Mouse (Mus musculus) embryonic facial prominence, embryonic 10.5 days (tissue): ENCODE measurements around the gene Dph3. TPM values are rescaled to one million over a fixed set of nuclear protein-coding genes. Genes with fewer than 3 reads are reported as not detected.
"Not testable (repeated sequence)": the region's sequence is repeated elsewhere in the genome, so short reads cannot be mapped to it uniquely, and the experiment has no call there.

Experiments used
- DNase-seq: peaks from one replicate; pipeline ENCODE4 v3.0.0-alpha.2; 2017; ENCODE audit warnings: low spot score
- H3K27ac ChIP-seq: fragments of 300-500 bp; sonication (generic); replicated peaks from 2 replicates; pipeline ENCODE4 v1.5.1; 2016; ENCODE audit warnings: mild to moderate bottlenecking
- H3K27me3 ChIP-seq: fragments of 300-500 bp; sonication (generic); replicated peaks from 2 replicates; pipeline ENCODE4 v1.6.1; 2016; ENCODE audit warnings: low read depth, mild to moderate bottlenecking; ENCODE audit not compliant: poor library complexity, severe bottlenecking
- H3K36me3 ChIP-seq: fragments of 300-500 bp; sonication (generic); replicated peaks from 2 replicates; pipeline ENCODE4 v1.6.1; 2016; ENCODE audit warnings: mild to moderate bottlenecking, moderate library complexity
- H3K4me1 ChIP-seq: fragments of 300-500 bp; sonication (generic); 2 replicates; pipeline ENCODE4 v1.6.1; 2016
- H3K4me3 ChIP-seq: fragments of 300-500 bp; sonication (generic); 2 replicates; pipeline ENCODE4 v1.5.1; 2016; ENCODE audit warnings: mild to moderate bottlenecking, moderate library complexity
- H3K9me3 ChIP-seq: fragments of 300-500 bp; sonication (generic); 2 replicates; pipeline ENCODE4 v1.6.1; 2016; ENCODE audit warnings: mild to moderate bottlenecking
- WGBS: fragments of 180-500 bp; shearing (Covaris S2); methylation state at CpG from one replicate; pipeline ENCODE4 v1.1.7; 2016; 5-methylcytosine and 5-hydroxymethylcytosine counted together
- polyA plus RNA-seq: library from polyadenylated mRNA; unstranded; fragments of >200 nt; fragmentation: Nextera tagmentation; extraction: Ambion mirVana; gene quantifications from 2 replicates; pipeline ENCODE4 v1.2.1, GENCODE M21; 2016

Gene Dph3
- 98.8 and 102 TPM in 2 replicates for polyA plus RNA-seq

- Histone ChIP-seq H3K9me3 (no peaks in the 10 kb centered on the region), H3K36me3 (peaks cover 25% of the 10 kb centered on the region), H3K4me3 (peak within 1 kb of the TSS; percentile 74), H3K27me3 (no peaks in the 10 kb centered on the region), H3K4me1 (peaks cover 35% of the 10 kb centered on the region), H3K27ac (peak within 1 kb of the TSS; percentile 87)
- peak; percentile 98 for DNase-seq
- WGBS: under 1% methylated on average over 43 of the region's 43 CpGs
Observed at GRCm38 (mm10) chr14:32085486-32086201, at the start of gene Dph3. Dph3 (minus strand) TSS chr14:32085729.

- Histone ChIP-seq H3K4me3 (no peak overlapping the region), H3K27me3 (no peaks in the 10 kb centered on the region), H3K36me3 (no peaks in the 10 kb centered on the region), H3K9me3 (no peaks in the 10 kb centered on the region), H3K4me1 (peaks cover 11% of the 10 kb centered on the region), H3K27ac (no peak overlapping the region)
- WGBS: 70% methylated on average over 2 of the region's 2 CpGs
- DNase-seq: peak; percentile 18
Observed at GRCm38 (mm10) chr14:32134293-32134692, 48.8 kb upstream of the Dph3 start.

- 89% methylated on average over 4 of the region's 4 CpGs for WGBS
- Histone ChIP-seq H3K27me3 (no peaks in the 10 kb centered on the region), H3K36me3 (no peaks in the 10 kb centered on the region), H3K4me3 (no peak overlapping the region), H3K4me1 (peaks cover 11% of the 10 kb centered on the region), H3K27ac (no peak overlapping the region), H3K9me3 (no peaks in the 10 kb centered on the region)
- no peak for DNase-seq
Observed at GRCm38 (mm10) chr14:32131836-32132235, 46.3 kb upstream of the Dph3 start.

GRCm38 (mm10) chr14:32128409-32128808 is 42.9 kb upstream of the Dph3 start:
- no peaks in the 10 kb centered on the region for H3K4me1 ChIP-seq

GRCm38 (mm10) chr14:32125256-32125655 is 39.7 kb upstream of the Dph3 start:
- H3K4me1 ChIP-seq, H3K4me3 ChIP-seq, DNase-seq, H3K27me3 ChIP-seq, H3K27ac ChIP-seq, H3K36me3 ChIP-seq, H3K9me3 ChIP-seq: not testable (repeated sequence)
- 79% methylated on average over 5 of the region's 5 CpGs for WGBS

More at GRCm38 (mm10) chr14:32128409-32128808, 42.9 kb upstream of the Dph3 start:
- Histone ChIP-seq H3K4me3 (no peak overlapping the region), H3K36me3 (no peaks in the 10 kb centered on the region), H3K27ac (no peak overlapping the region), H3K27me3 (no peaks in the 10 kb centered on the region), H3K9me3 (no peaks in the 10 kb centered on the region)
- DNase-seq: no peak
- WGBS: 85% methylated on average over 5 of the region's 5 CpGs

GRCm38 (mm10) chr14:32124261-32124660 is 38.7 kb upstream of the Dph3 start:
- H3K4me1 ChIP-seq: peaks cover 6% of the 10 kb centered on the region; the same call in 1 of the 2 replicates
- no peak overlapping the region for H3K27ac ChIP-seq
- WGBS: 56% methylated on average over 3 of the region's 3 CpGs
- H3K36me3 ChIP-seq: no peaks in the 10 kb centered on the region
- no peaks in the 10 kb centered on the region for H3K27me3 ChIP-seq
- H3K4me3 ChIP-seq: no peak overlapping the region
- H3K9me3 ChIP-seq: no peaks in the 10 kb centered on the region
- DNase-seq: no peak

- Histone ChIP-seq H3K27me3 (no peaks in the 10 kb centered on the region), H3K9me3 (no peaks in the 10 kb centered on the region), H3K4me1 (peaks cover 6% of the 10 kb centered on the region; the same call in 1 of the 2 replicates), H3K27ac (no peak overlapping the region), H3K36me3 (no peaks in the 10 kb centered on the region), H3K4me3 (no peak overlapping the region)
- 51% methylated on average over 2 of the region's 2 CpGs for whole genome bisulfite sequencing
- no peak for DNase-seq
Observed at GRCm38 (mm10) chr14:32121920-32122315, 36.4 kb upstream of the Dph3 start.

- Histone ChIP-seq H3K27me3 (no peaks in the 10 kb centered on the region), H3K4me3 (no peak overlapping the region), H3K36me3 (no peaks in the 10 kb centered on the region), H3K27ac (no peak overlapping the region), H3K9me3 (no peaks in the 10 kb centered on the region), H3K4me1 (peaks cover 6% of the 10 kb centered on the region; the same call in 1 of the 2 replicates)
- 73% methylated on average over 11 of the region's 11 CpGs for WGBS
- DNase-seq: no peak
Observed at GRCm38 (mm10) chr14:32120940-32121919, 35.7 kb upstream of the Dph3 start.

GRCm38 (mm10) chr14:32112124-32112523 is 26.6 kb upstream of the Dph3 start:
- not testable (repeated sequence) for DNase-seq, H3K9me3 ChIP-seq, H3K36me3 ChIP-seq, H3K27ac ChIP-seq, H3K4me3 ChIP-seq, H3K27me3 ChIP-seq, H3K4me1 ChIP-seq
- WGBS: 91% methylated on average over 10 of the region's 10 CpGs

- H3K9me3 ChIP-seq: no peaks in the 10 kb centered on the region
- no peak overlapping the region for H3K4me3 ChIP-seq
- H3K36me3 ChIP-seq: peaks cover 20% of the 10 kb centered on the region
- H3K4me1 ChIP-seq: peaks cover 6% of the 10 kb centered on the region; the same call in 1 of the 2 replicates
- 89% methylated on average over 4 of the region's 4 CpGs for WGBS
- H3K27me3 ChIP-seq: no peaks in the 10 kb centered on the region
- H3K27ac ChIP-seq: no peak overlapping the region
- DNase-seq: no peak
Observed at GRCm38 (mm10) chr14:32106911-32107310, 21.4 kb upstream of the Dph3 start.

GRCm38 (mm10) chr14:32105663-32106062 is 20.1 kb upstream of the Dph3 start:
- H3K4me3 ChIP-seq: no peak overlapping the region
- no peaks in the 10 kb centered on the region for H3K27me3 ChIP-seq
- DNase-seq: no peak
- peaks cover 6% of the 10 kb centered on the region; the same call in 1 of the 2 replicates for H3K4me1 ChIP-seq
- H3K27ac ChIP-seq: no peak overlapping the region
- peaks cover 28% of the 10 kb centered on the region for H3K36me3 ChIP-seq
- H3K9me3 ChIP-seq: no peaks in the 10 kb centered on the region
- 60% methylated on average over 7 of the region's 7 CpGs for WGBS

GRCm38 (mm10) chr14:32103556-32103955 is 18.0 kb upstream of the Dph3 start:
- Histone ChIP-seq H3K9me3 (no peaks in the 10 kb centered on the region), H3K27me3 (no peaks in the 10 kb centered on the region), H3K4me1 (peaks cover 6% of the 10 kb centered on the region; the same call in 1 of the 2 replicates), H3K4me3 (no peak overlapping the region), H3K27ac (no peak overlapping the region), H3K36me3 (peaks cover 49% of the 10 kb centered on the region)
- WGBS: 88% methylated on average over 4 of the region's 4 CpGs
- no peak for DNase-seq
